Mouse (Mus musculus): ENCODE results near the gene Rcc2. TPM values are rescaled to one million over a fixed set of nuclear protein-coding genes. Genes with fewer than 3 reads are reported as not detected.

The Rcc2 gene
- polyA plus RNA-seq, 1 experiment from 2014 or later: 21.9 TPM

- H3K27me3 ChIP-seq (ENCODE audit: control insufficient read depth, insufficient read depth, low read depth, low read length): no peaks in the 10 kb centered on the region
- no peak overlapping the region for H3K9ac ChIP-seq (ENCODE audit: low read length)
- H3K36me3 ChIP-seq (ENCODE audit: control insufficient read depth, insufficient read depth, low read length): no peaks in the 10 kb centered on the region
- no peak for ATAC-seq (ENCODE audit: low read depth)
- H3K9me3 ChIP-seq (ENCODE audit: control insufficient read depth, low read length): no peaks in the 10 kb centered on the region
- no peak overlapping the region for H3K27ac ChIP-seq (ENCODE audit: low read length)
- no peak overlapping the region for H3K4me2 ChIP-seq (ENCODE audit: low read depth, low read length)
- H3K4me3 ChIP-seq (ENCODE audit: low read length): no peak overlapping the region
- WGBS: 66% methylated on average over 3 of the region's 3 CpGs
- no peaks in the 10 kb centered on the region for H3K4me1 ChIP-seq (replicated peaks; ENCODE audit: control insufficient read depth, insufficient read depth, low read length)
These were observed 55.5 kb downstream of the Rcc2 start for GRCm38 (mm10) chr4:140755811-140756210.

DNA sequence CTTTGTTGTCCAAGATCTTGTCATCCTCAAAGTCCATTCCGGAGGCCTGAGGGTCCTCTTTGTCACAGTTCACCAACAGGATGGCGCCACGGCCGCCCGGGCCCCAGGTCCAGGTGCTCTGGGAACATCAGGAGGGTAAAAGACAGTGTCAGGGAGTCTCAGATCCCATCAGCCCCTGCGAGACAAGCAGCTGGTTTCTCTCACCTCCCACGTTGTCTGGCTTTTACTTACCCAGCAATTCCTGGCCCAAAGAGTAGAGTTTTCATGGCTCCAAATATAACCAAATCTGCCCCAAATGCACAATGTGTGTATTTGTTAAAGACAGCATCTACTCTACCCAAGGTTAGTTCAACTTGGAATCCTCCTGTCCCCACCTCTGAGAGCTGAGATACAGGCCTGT is 61.3 kb downstream of the Rcc2 start:
- no peak overlapping the region for H3K9ac ChIP-seq (ENCODE audit: low read length)
- WGBS: 73% methylated on average over 7 of the region's 7 CpGs
- H3K4me2 ChIP-seq (ENCODE audit: low read depth, low read length): no peak overlapping the region
- no peaks in the 10 kb centered on the region for H3K27me3 ChIP-seq (ENCODE audit: control insufficient read depth, insufficient read depth, low read depth, low read length)
- no peaks in the 10 kb centered on the region for H3K36me3 ChIP-seq (ENCODE audit: control insufficient read depth, insufficient read depth, low read length)
- ATAC-seq (ENCODE audit: low read depth): no peak
- no peaks in the 10 kb centered on the region for H3K4me1 ChIP-seq (replicated peaks; ENCODE audit: control insufficient read depth, insufficient read depth, low read length)
- no peaks in the 10 kb centered on the region for H3K9me3 ChIP-seq (ENCODE audit: control insufficient read depth, low read length)
- no peak overlapping the region for H3K27ac ChIP-seq (ENCODE audit: low read length)
- no peak overlapping the region for H3K4me3 ChIP-seq (ENCODE audit: low read length)

DNA sequence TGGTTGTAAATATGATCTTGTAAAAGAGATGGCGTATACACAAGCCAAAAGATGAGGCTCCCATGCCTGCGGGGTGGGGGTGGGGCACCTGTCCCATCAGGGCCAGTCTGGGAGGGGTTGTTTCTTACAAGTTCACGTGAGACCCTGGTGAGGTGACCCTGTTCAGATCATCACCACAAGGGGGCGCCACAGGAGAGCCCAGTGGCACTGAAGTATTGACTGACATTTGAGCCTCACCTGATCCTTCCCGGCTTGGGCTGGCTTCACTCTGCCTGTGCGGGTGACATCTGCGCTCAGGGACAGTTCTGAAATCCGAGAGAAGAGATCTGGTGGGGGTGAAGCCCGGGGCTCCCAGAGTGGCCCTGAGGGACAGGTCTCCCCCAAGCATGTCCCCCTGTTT is 62.8 kb downstream of the Rcc2 start:
- Histone ChIP-seq H3K27me3 (ENCODE audit: control insufficient read depth, insufficient read depth, low read depth, low read length) (no peaks in the 10 kb centered on the region), H3K9ac (ENCODE audit: low read length) (no peak overlapping the region), H3K4me1 (replicated peaks; ENCODE audit: control insufficient read depth, insufficient read depth, low read length) (no peaks in the 10 kb centered on the region), H3K4me2 (ENCODE audit: low read depth, low read length) (no peak overlapping the region), H3K9me3 (ENCODE audit: control insufficient read depth, low read length) (no peaks in the 10 kb centered on the region), H3K27ac (ENCODE audit: low read length) (no peak overlapping the region), H3K36me3 (ENCODE audit: control insufficient read depth, insufficient read depth, low read length) (no peaks in the 10 kb centered on the region), H3K4me3 (ENCODE audit: low read length) (no peak overlapping the region)
- 13% methylated on average over 9 of the region's 9 CpGs for WGBS
- ATAC-seq (ENCODE audit: low read depth): no peak

DNA sequence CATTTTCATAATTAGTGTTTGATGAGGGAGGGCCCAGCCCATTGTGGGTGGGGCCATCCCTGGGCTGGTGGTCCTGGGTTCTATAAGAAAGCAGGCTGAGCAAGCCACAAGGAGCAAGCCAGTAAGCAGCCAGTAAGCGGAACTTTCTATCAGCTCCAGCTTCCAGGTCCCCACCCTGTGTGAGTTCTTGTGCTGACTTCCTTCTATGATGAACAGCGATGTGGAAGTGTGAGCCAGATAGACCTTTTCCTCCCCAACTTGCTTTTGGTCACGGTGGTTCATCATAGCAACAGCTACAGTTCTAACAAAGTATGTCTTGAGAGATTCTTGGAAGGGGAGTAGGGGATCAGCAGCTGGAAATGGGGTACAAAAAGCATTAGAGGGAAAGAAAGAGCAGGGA is 65.6 kb downstream of the Rcc2 start:
- WGBS: 68% methylated on average over 3 of the region's 3 CpGs
- H3K9ac ChIP-seq (ENCODE audit: low read length): no peak overlapping the region
- H3K27ac ChIP-seq (ENCODE audit: low read length): no peak overlapping the region
- no peak for ATAC-seq (ENCODE audit: low read depth)
- no peaks in the 10 kb centered on the region for H3K36me3 ChIP-seq (ENCODE audit: control insufficient read depth, insufficient read depth, low read length)
- no peaks in the 10 kb centered on the region for H3K27me3 ChIP-seq (ENCODE audit: control insufficient read depth, insufficient read depth, low read depth, low read length)
- H3K4me3 ChIP-seq (ENCODE audit: low read length): no peak overlapping the region
- H3K4me1 ChIP-seq (replicated peaks; ENCODE audit: control insufficient read depth, insufficient read depth, low read length): no peaks in the 10 kb centered on the region; the same call in 1 of the 2 replicates
- H3K4me2 ChIP-seq (ENCODE audit: low read depth, low read length): no peak overlapping the region
- H3K9me3 ChIP-seq (ENCODE audit: control insufficient read depth, low read length): no peaks in the 10 kb centered on the region

GRCm38 (mm10) chr4:140768973-140769372 is 68.6 kb downstream of the Rcc2 start:
- ATAC-seq (ENCODE audit: low read depth): no peak
- H3K27ac ChIP-seq (ENCODE audit: low read length): no peak overlapping the region
- H3K9ac ChIP-seq (ENCODE audit: low read length): no peak overlapping the region
- H3K4me3 ChIP-seq (ENCODE audit: low read length): no peak overlapping the region
- no peaks in the 10 kb centered on the region for H3K9me3 ChIP-seq (ENCODE audit: control insufficient read depth, low read length)
- no peaks in the 10 kb centered on the region; the same call in 1 of the 2 replicates for H3K4me1 ChIP-seq (replicated peaks; ENCODE audit: control insufficient read depth, insufficient read depth, low read length)
- H3K27me3 ChIP-seq (ENCODE audit: control insufficient read depth, insufficient read depth, low read depth, low read length): no peaks in the 10 kb centered on the region
- H3K36me3 ChIP-seq (ENCODE audit: control insufficient read depth, insufficient read depth, low read length): no peaks in the 10 kb centered on the region
- H3K4me2 ChIP-seq (ENCODE audit: low read depth, low read length): no peak overlapping the region
- 77% methylated on average over 5 of the region's 5 CpGs for WGBS

DNA sequence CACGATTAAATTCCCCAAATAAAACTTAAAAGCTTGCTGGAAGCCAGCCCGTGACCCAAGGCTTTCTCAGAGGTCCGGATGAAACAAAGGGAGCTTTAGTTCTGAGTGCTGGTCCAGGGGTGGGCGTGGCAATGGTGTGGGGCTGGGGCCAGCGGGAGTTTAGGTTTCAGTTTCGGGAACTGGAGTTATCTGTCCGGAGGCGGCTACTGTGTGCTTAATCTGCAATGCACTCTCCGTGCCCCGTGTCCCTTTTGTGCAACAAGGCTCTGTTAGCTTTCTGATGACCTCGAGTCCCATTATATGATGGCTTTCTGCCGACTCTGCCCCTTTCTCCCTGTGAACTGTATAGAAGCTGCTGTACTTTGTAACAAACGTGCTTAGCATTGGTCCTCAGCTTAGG is 70.1 kb downstream of the Rcc2 start:
- peak; percentile 67 for ATAC-seq (ENCODE audit: low read depth)
- Histone ChIP-seq H3K36me3 (ENCODE audit: control insufficient read depth, insufficient read depth, low read length) (no peaks in the 10 kb centered on the region), H3K9ac (ENCODE audit: low read length) (peak overlapping the region; percentile 48), H3K4me1 (replicated peaks; ENCODE audit: control insufficient read depth, insufficient read depth, low read length) (no peaks in the 10 kb centered on the region; the same call in 1 of the 2 replicates), H3K27me3 (ENCODE audit: control insufficient read depth, insufficient read depth, low read depth, low read length) (no peaks in the 10 kb centered on the region), H3K4me2 (ENCODE audit: low read depth, low read length) (peak overlapping the region; percentile 63), H3K4me3 (ENCODE audit: low read length) (peak overlapping the region; percentile 51), H3K9me3 (ENCODE audit: control insufficient read depth, low read length) (no peaks in the 10 kb centered on the region), H3K27ac (ENCODE audit: low read length) (peak overlapping the region; percentile 53)
- WGBS: 8% methylated on average over 13 of the region's 13 CpGs

GRCm38 (mm10) chr4:140771091-140771490 is 70.8 kb downstream of the Rcc2 start:
- WGBS: 25% methylated on average over 4 of the region's 4 CpGs
- H3K4me1 ChIP-seq (replicated peaks; ENCODE audit: control insufficient read depth, insufficient read depth, low read length): no peaks in the 10 kb centered on the region; the same call in 1 of the 2 replicates
- H3K9me3 ChIP-seq (ENCODE audit: control insufficient read depth, low read length): no peaks in the 10 kb centered on the region
- no peak overlapping the region for H3K27ac ChIP-seq (ENCODE audit: low read length)
- peak; percentile 43; the same call in 1 of the 2 replicates for ATAC-seq (ENCODE audit: low read depth)
- no peaks in the 10 kb centered on the region for H3K36me3 ChIP-seq (ENCODE audit: control insufficient read depth, insufficient read depth, low read length)
- H3K4me2 ChIP-seq (ENCODE audit: low read depth, low read length): no peak overlapping the region
- H3K27me3 ChIP-seq (ENCODE audit: control insufficient read depth, insufficient read depth, low read depth, low read length): no peaks in the 10 kb centered on the region
- H3K4me3 ChIP-seq (ENCODE audit: low read length): no peak overlapping the region
- H3K9ac ChIP-seq (ENCODE audit: low read length): no peak overlapping the region

Small RNA genes within 50 kb of the gene (microRNA-seq; reads per million reads assigned to microRNA genes)
- gene Gm23045 (not detected), gene Gm25951 (not detected)

Other genes with a start within 250 kb of the Rcc2 start
- gene Arhgef10l, start 34.5 kb upstream of the Rcc2 start, polyA plus RNA-seq (2015; fragmentation: Nextera tagmentation; extraction: Ambion mirVana): 15.5 and 15.8 TPM in 2 replicates
- not detected in 2 replicates for gene Padi6, start 42.1 kb downstream of the Rcc2 start, polyA plus RNA-seq (2015; fragmentation: Nextera tagmentation; extraction: Ambion mirVana)
- 1.8 and 2.3 TPM in 2 replicates for gene Padi4, start 73.7 kb downstream of the Rcc2 start, polyA plus RNA-seq (2015; fragmentation: Nextera tagmentation; extraction: Ambion mirVana)
- gene Padi3, start 110.1 kb downstream of the Rcc2 start, polyA plus RNA-seq (2015; fragmentation: Nextera tagmentation; extraction: Ambion mirVana): 0.28 and 0.35 TPM in 2 replicates
- 0.21 and 0.28 TPM in 2 replicates for gene Padi1, start 145.2 kb downstream of the Rcc2 start, polyA plus RNA-seq (2015; fragmentation: Nextera tagmentation; extraction: Ambion mirVana)
- 1.8 and 2.1 TPM in 2 replicates for gene Padi2, start 205.8 kb downstream of the Rcc2 start, polyA plus RNA-seq (2015; fragmentation: Nextera tagmentation; extraction: Ambion mirVana)